Mouse (Mus musculus) C2C12 (cell line): ENCODE measurements around the gene Vmn2r57.

Experiments used
- CEBPB ChIP-seq: IDR thresholded peaks from one replicate; pipeline ENCODE4 v1.6.1; 2011; ENCODE audit warnings: low read depth, mild to moderate bottlenecking, control low read depth, moderate library complexity
- CTCF ChIP-seq: IDR thresholded peaks from one replicate; pipeline ENCODE4 v1.5.1; 2011; ENCODE audit not compliant: control insufficient read depth, insufficient read depth, insufficient read length
- FOSL1 ChIP-seq: IDR thresholded peaks from one replicate; pipeline ENCODE4 v1.8.0; 2011; ENCODE audit warnings: mild to moderate bottlenecking, low read length; ENCODE audit not compliant: poor library complexity, insufficient read depth, severe bottlenecking
- MAX ChIP-seq: IDR thresholded peaks from one replicate; pipeline ENCODE4 v1.6.1; 2011; ENCODE audit warnings: mild to moderate bottlenecking, control low read depth
- MYOG ChIP-seq: IDR thresholded peaks from one replicate; pipeline ENCODE4 v1.6.1; 2011; ENCODE audit not compliant: control insufficient read depth, insufficient read length; ENCODE audit errors: extremely low read depth
- USF1 ChIP-seq: IDR thresholded peaks from one replicate; pipeline ENCODE4 v1.6.1; 2011; ENCODE audit warnings: low read depth, mild to moderate bottlenecking, control low read depth, moderate library complexity

GRCm38 (mm10) chr7:41497871-41498270 lies 49.4 kb upstream of the Vmn2r57 start:
- no peak for TF ChIP-seq USF1
- no peak for TF ChIP-seq CTCF
- no peak for TF ChIP-seq MYOG
- TF ChIP-seq MAX = no peak
- no peak for TF ChIP-seq FOSL1
- no peak for TF ChIP-seq CEBPB
